Mouse (Mus musculus) cerebellum, adult 2 months (tissue): ENCODE data around the gene Meltf.

Experiments
- CTCF ChIP-seq: fragments of 200-500 bp; IDR thresholded peaks from 2 replicates; pipeline ENCODE4 v1.5.1; 2011; ENCODE audit warnings: low read depth, mild to moderate bottlenecking, control low read depth, low read length, moderate library complexity, borderline replicate concordance; ENCODE audit not compliant: insufficient read depth
- POLR2A ChIP-seq: fragments of 200-500 bp; IDR thresholded peaks from 2 replicates; pipeline ENCODE4 v1.6.1; 2011; ENCODE audit warnings: low read length, control low read depth, borderline replicate concordance; ENCODE audit not compliant: insufficient read depth

GRCm38 (mm10) chr16:31878052-31878451, 558 bp upstream of the Meltf start:
- TF ChIP-seq CTCF (no peak), POLR2A (no peak)
